Mouse (Mus musculus) ES-Bruce4 (cell line): ENCODE data around the gene Eng. TPM values are rescaled to one million over a fixed set of nuclear protein-coding genes. Genes with fewer than 3 reads are reported as not detected.

Source experiments
- H3K27ac ChIP-seq: 2 replicates; pipeline ENCODE4 v1.5.1; 2012; ENCODE audit warnings: low read length, inconsistent platforms; ENCODE audit not compliant: insufficient read depth
- H3K27me3 ChIP-seq: 2 replicates; pipeline ENCODE4 v1.6.1; 2012; ENCODE audit warnings: mild to moderate bottlenecking, low read length, inconsistent platforms; ENCODE audit not compliant: control insufficient read depth, poor library complexity, insufficient read depth, severe bottlenecking
- H3K36me3 ChIP-seq: 2 replicates; pipeline ENCODE4 v1.6.1; 2012; ENCODE audit warnings: inconsistent platforms, mild to moderate bottlenecking, low read length, moderate library complexity; ENCODE audit not compliant: control insufficient read depth, poor library complexity, insufficient read depth, severe bottlenecking
- H3K4me1 ChIP-seq: one replicate; pipeline ENCODE4 v1.8.1; 2011; ENCODE audit warnings: low read length; ENCODE audit not compliant: control insufficient read depth, insufficient read depth
- H3K4me3 ChIP-seq: 2 replicates; pipeline ENCODE4 v1.5.1; 2011; ENCODE audit warnings: low read depth, mild to moderate bottlenecking, low read length
- H3K9ac ChIP-seq: 2 replicates; pipeline ENCODE4 v1.6.1; 2012; ENCODE audit warnings: low read depth, mild to moderate bottlenecking, inconsistent platforms; ENCODE audit not compliant: poor library complexity, severe bottlenecking
- H3K9me3 ChIP-seq: replicated peaks from 2 replicates; pipeline ENCODE4 v1.6.1; 2012; ENCODE audit warnings: mild to moderate bottlenecking, low read length, inconsistent platforms; ENCODE audit not compliant: control insufficient read depth, poor library complexity, insufficient read depth, severe bottlenecking
- CTCF ChIP-seq: IDR thresholded peaks from one replicate; pipeline ENCODE4 v1.8.1; 2011; ENCODE audit warnings: low read depth, low read length
- EP300 ChIP-seq: IDR thresholded peaks from 2 replicates; pipeline ENCODE4 v1.6.1; 2011; ENCODE audit warnings: low read depth, low read length; ENCODE audit not compliant: insufficient read depth
- POLR2A ChIP-seq: IDR thresholded peaks from one replicate; pipeline ENCODE4 v1.8.1; 2011; ENCODE audit warnings: low read length; ENCODE audit not compliant: insufficient read depth
- polyA plus RNA-seq: library from polyadenylated mRNA; stranded (reverse); fragments of >200 nt; gene quantifications from 2 replicates; pipeline ENCODE4 v1.2.4, GENCODE M21; 2011; ENCODE audit warnings: low read depth; ENCODE audit not compliant: missing spikeins, insufficient read depth, insufficient read length

The Eng gene
- polyA plus RNA-seq, 1 experiment: 20.0 TPM

DNA sequence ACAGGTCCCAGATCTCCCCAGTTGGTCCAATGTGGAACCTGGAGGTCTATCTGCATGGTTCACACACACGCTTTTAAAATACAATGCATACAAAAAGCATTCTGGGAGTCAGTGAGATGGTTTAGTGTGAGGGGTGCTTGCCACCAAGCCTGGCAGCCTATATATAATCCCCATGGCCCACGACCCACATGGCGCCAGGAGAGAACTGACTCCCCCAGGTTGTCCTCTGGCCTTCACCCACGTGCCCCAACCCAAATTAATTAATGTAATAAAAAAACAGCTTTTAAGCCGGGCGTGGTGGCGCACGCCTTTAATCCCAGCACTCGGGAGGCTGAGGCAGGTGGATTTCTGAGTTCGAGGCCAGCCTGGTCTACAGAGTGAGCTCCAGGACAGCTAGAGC lies 37.3 kb downstream of the Eng start:
- TF ChIP-seq POLR2A (no peak), CTCF (no peak), EP300 (no peak)
- H3K27me3 ChIP-seq: no peaks in the 10 kb centered on the region
- no peak overlapping the region for H3K9ac ChIP-seq
- H3K36me3 ChIP-seq: peaks cover 37% of the 10 kb centered on the region
- no peak overlapping the region for H3K27ac ChIP-seq
- no peak overlapping the region for H3K4me3 ChIP-seq
- no peaks in the 10 kb centered on the region for H3K9me3 ChIP-seq
- H3K4me1 ChIP-seq: peaks cover 1% of the 10 kb centered on the region

GRCm38 (mm10) chr2:32684681-32685428 lies 38.5 kb downstream of the Eng start:
- Histone ChIP-seq H3K9me3 (no peaks in the 10 kb centered on the region), H3K9ac (no peak overlapping the region), H3K27me3 (no peaks in the 10 kb centered on the region), H3K36me3 (peaks cover 34% of the 10 kb centered on the region), H3K4me1 (peaks cover 1% of the 10 kb centered on the region), H3K4me3 (no peak overlapping the region), H3K27ac (no peak overlapping the region)
- TF ChIP-seq EP300: no peak
- no peak for TF ChIP-seq POLR2A
- no peak for TF ChIP-seq CTCF

GRCm38 (mm10) chr2:32685807-32686206 lies 39.4 kb downstream of the Eng start:
- Histone ChIP-seq H3K4me1 (peaks cover 3% of the 10 kb centered on the region), H3K27me3 (no peaks in the 10 kb centered on the region), H3K9me3 (no peaks in the 10 kb centered on the region), H3K4me3 (no peak overlapping the region), H3K27ac (no peak overlapping the region), H3K9ac (no peak overlapping the region), H3K36me3 (peaks cover 34% of the 10 kb centered on the region)
- TF ChIP-seq CTCF (no peak), EP300 (no peak), POLR2A (no peak)

DNA sequence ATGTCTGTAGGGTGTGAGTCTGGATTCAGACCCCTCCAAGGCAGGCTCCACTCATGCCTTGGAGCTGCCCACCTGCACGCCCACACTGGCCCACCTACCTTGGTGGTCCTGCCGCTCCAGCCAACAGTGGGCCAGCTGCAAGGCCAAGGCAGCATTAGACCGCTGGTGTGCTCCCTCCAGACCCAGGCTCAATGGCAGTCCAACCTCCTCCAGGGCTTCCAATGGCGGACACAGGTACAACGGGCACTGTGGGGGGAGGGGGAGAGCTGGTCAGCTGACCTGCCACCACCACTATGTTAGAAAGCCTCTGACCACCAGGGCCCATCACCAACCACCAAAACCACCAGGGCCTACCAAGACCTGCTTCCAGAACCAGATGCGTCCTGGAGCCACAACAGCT lies 40.2 kb downstream of the Eng start:
- peaks cover 34% of the 10 kb centered on the region for H3K36me3 ChIP-seq
- H3K4me3 ChIP-seq: no peak overlapping the region
- TF ChIP-seq POLR2A (no peak), CTCF (no peak), EP300 (no peak)
- peaks cover 3% of the 10 kb centered on the region for H3K4me1 ChIP-seq
- no peak overlapping the region for H3K9ac ChIP-seq
- H3K27me3 ChIP-seq: no peaks in the 10 kb centered on the region
- no peaks in the 10 kb centered on the region for H3K9me3 ChIP-seq
- H3K27ac ChIP-seq: no peak overlapping the region

- TF ChIP-seq CTCF: no peak
- TF ChIP-seq POLR2A: no peak
- no peak for TF ChIP-seq EP300
- peaks cover 34% of the 10 kb centered on the region for H3K36me3 ChIP-seq
- no peaks in the 10 kb centered on the region for H3K9me3 ChIP-seq
- H3K9ac ChIP-seq: no peak overlapping the region
- H3K4me3 ChIP-seq: no peak overlapping the region
- H3K27ac ChIP-seq: no peak overlapping the region
- H3K4me1 ChIP-seq: peaks cover 5% of the 10 kb centered on the region
- H3K27me3 ChIP-seq: no peaks in the 10 kb centered on the region
These were observed 41.2 kb downstream of the Eng start for GRCm38 (mm10) chr2:32687562-32687961.

GRCm38 (mm10) chr2:32689420-32689819 lies 43.0 kb downstream of the Eng start:
- H3K27me3 ChIP-seq: no peaks in the 10 kb centered on the region
- peaks cover 7% of the 10 kb centered on the region for H3K4me1 ChIP-seq
- no peak for TF ChIP-seq POLR2A
- TF ChIP-seq EP300: peak; percentile 53; the same call in 1 of the 2 replicates
- TF ChIP-seq CTCF: peak; percentile 100
- no peaks in the 10 kb centered on the region for H3K9me3 ChIP-seq
- H3K27ac ChIP-seq: no peak overlapping the region
- no peak overlapping the region for H3K4me3 ChIP-seq
- peaks cover 26% of the 10 kb centered on the region for H3K36me3 ChIP-seq
- no peak overlapping the region for H3K9ac ChIP-seq
